Mouse (Mus musculus) cerebellum, postnatal 25 days (tissue): Measurements from ENCODE around the gene Arhgef18.

Experiments used
- DNase-seq, 2 experiments: peaks; one replicate each; pipeline ENCODE4 v3.0.0; 2021; ENCODE audit warnings: mixed read lengths in 2 of 2

Gene Arhgef18

GRCm38 (mm10) chr8:3392771-3393710 is at the start of gene Arhgef18:
Arhgef18 (plus strand) TSS chr8:3393006.
- peak; percentile 87 to 91 for DNase-seq

GRCm38 (mm10) chr8:3345337-3345736 is 47.5 kb upstream of the Arhgef18 start:
- DNase-seq = no peak

- no peak for DNase-seq
Measured at GRCm38 (mm10) chr8:3346691-3347413, 46.0 kb upstream of the Arhgef18 start.

- no peak for DNase-seq
Measured at GRCm38 (mm10) chr8:3348142-3348823, 44.5 kb upstream of the Arhgef18 start.

DNA sequence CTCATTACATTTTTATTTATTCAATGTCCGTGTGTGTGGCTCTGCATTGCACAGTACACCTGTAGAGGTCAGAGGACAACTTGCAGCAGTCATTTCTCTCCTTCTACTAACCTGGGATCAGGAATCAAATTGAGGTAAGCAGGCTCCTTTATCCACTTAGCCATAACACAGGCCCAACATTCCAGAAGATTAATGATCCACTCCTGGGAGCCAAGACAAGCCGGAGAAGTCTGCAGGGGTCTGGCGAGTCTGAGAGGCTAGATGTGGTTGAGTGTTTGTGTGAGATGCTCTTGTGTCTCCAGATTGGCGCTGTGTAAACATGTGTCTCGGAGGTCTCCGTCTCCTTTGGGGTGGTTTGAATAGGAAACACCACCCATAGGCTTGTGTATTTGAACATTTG is 42.1 kb upstream of the Arhgef18 start:
- DNase-seq = no peak

GRCm38 (mm10) chr8:3352715-3353114 is 40.1 kb upstream of the Arhgef18 start:
- DNase-seq = no peak

DNA sequence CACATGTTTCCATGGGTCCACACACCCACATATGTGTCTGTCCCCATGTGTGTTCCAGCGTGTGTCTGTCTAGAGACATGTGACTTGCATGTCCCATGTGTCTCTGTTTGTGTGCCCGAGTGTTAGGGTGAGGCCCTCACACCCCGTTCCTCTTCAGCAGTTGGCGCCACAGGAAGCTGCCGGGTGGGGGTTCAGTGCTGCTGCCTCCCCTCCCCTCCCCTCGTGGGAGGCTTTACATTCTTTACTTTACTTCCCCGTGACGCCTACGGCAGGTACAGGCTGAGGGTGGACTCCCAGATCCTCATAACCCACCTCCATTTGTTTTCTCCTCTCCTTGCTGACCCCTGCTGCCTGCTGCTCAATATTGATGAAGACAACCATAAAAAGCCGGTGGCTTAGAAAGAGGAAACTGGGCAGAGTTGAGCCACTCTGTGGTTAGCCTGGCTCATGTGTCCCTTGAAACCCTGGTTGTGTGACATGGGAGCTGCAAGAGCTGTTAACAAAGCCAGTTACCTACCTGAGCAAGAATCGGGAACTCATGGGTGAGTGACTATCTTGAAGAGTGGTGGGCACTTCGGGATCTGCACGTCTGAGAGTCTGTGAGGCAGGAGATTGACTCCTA is 39.5 kb upstream of the Arhgef18 start, which contains the start of gene A430078G23Rik:
A430078G23Rik (plus strand) TSS at position 227 of the 622 bp plus-strand sequence.
- DNase-seq = no peak

- DNase-seq = no peak
Measured at GRCm38 (mm10) chr8:3353811-3354442, 38.9 kb upstream of the Arhgef18 start.

DNA sequence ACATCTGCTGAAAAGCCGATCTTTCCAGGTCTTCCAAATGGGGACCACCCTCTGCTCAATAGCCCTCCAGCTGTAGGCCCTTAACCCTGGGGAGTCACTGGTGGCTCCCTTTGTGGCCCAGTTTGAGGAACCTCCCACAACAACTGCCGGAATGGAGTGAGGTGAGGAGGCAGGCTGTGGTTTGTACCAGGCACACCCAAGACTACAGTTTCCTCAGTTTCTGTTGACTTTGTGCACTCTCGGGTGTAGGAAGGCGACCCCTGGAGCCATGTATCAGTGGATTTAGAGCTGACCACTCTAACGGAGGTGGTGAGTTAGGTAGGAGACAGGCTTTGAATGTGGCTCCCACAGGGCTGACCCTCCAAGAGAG is 38.4 kb upstream of the Arhgef18 start:
- no peak for DNase-seq

DNA sequence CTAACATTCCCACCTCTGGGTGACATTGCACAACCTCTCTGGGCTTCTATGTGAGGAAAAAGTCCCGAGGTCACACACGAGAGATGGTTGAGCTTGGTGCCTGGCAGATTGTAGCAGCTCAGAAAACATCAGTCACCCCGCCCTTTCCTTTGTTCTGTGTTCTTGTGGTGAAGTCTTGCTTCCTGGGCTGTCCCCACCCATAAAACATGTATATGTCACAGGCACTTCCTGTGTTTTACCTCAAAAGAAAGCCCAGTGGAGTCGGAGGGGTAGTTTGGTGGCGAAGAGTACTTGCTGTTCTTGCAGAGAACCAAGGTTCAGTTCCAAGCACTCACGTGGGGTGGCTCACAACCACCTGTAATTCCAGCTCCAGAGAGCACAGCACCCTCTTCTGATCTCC is 37.2 kb upstream of the Arhgef18 start:
- DNase-seq = no peak

DNA sequence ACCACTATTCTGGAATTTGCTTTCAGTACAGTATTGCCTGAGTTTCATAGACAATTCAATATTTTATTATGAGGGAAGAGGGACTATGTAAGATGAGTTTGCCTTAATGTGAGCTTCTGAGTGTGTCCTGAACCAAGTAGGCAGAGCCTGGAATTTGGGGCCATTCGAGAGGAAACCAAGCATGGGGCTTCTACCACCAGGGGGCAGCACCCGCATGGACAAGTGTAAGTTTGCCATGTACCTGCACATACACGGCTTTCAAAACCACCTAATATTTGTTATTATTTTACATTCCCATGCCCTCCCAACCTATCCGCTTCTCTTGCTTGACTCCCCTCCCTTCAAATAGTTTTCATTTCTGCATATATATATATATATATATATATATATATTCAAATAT is 34.7 kb upstream of the Arhgef18 start:
- DNase-seq = peak; percentile 89 to 95

GRCm38 (mm10) chr8:3367086-3367485 is 25.7 kb upstream of the Arhgef18 start:
- no peak for DNase-seq

DNA sequence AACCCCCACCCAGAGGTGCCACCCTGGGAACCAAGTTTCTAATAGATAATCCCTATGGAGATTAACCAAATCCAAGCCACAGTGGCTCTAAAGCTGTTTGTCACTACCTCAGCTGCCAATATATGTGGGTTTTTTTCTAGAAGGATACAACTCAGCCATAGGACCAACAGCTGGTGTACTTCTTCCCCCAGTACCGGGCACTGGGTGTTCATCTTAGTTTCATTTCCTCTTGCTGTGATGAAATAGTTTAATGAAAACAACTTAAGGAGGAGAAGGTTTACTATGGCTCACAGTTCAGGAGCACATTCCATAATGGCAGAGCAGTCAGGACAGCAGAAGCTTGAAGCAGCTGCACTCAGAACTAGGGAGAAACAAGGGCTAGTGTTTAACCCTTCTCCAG is 24.7 kb upstream of the Arhgef18 start:
- DNase-seq = no peak

GRCm38 (mm10) chr8:3375748-3376147 is 17.1 kb upstream of the Arhgef18 start:
- no peak for DNase-seq

GRCm38 (mm10) chr8:3376641-3377274 is 16.0 kb upstream of the Arhgef18 start:
- no peak for DNase-seq

DNA sequence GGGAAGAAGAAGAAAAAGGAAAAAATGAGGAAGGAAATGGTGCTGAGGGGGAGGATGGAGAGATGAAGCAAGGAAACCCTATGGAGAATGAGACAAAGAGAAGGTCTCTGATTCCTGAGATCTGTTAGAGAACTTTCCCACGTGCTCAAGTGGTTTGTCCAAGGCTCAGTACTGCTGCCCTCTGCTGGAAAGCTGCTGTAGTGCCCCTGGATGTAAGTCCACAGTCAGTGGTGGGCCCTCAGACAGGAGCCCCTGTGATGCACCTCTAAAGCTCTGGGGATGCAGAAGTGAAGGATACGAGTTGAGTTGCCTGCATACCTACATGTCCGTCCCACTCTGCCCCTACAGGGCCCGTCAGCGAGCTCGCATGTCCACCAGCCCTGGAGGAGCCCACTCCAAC is 5.5 kb upstream of the Arhgef18 start:
- peak; percentile 58 to 76 for DNase-seq

DNA sequence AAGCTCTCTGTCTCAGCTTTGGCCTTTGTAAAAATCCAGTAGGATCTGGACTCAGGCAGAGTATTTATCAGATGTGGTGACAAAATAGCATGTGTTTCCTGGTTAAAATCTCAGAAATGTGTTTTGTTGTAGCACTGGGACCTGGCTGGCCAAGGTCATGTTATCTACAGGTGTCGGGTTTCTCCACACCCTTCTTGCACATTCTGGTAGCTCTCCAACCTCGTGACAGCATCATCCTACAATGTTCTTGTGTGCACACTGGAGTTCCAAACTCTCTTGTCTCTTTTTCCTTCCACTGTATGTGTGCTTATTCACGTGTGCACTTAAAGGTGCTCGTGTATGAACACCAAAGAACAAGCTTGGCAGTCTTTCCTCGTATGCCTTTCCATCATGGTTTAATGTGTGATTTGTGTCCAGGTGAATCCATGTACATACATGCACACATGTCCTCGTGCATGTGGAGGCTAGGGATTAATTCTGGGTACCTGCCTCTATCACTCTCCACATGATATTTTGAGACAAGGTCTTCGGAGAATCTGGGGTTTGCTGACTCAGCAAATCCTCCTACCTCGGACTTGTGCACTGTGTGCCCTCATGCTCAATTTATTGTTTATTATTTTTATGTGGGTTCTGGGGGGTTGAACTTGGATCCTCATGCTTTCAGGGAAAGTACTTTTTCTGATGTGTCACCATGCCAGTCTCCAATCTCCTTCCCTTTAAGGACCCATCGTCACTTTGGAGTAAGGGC is 4.0 kb upstream of the Arhgef18 start:
- no peak for DNase-seq

- no peak for DNase-seq
Measured at GRCm38 (mm10) chr8:3389506-3389905, 3.3 kb upstream of the Arhgef18 start.

DNA sequence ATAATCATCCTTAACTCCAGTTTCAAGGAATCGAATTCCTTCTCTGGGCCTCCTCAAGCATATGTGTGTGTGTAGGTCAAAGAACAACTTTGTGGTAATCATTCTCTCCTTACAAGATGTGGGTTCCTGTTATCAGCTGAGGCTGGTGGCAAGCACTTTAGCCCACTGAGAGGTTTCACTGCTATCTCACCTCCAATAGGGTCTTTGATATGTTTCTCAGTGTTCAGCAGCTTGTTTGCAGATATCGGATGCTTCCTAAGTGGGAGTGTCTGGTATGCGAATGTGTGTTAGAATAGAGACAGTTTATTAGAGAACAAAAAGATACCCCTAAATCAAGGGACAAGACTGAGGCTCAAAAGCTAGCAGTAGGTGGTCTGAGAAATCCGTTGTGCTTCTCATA is 513 bp upstream of the Arhgef18 start:
- no peak for DNase-seq

DNA sequence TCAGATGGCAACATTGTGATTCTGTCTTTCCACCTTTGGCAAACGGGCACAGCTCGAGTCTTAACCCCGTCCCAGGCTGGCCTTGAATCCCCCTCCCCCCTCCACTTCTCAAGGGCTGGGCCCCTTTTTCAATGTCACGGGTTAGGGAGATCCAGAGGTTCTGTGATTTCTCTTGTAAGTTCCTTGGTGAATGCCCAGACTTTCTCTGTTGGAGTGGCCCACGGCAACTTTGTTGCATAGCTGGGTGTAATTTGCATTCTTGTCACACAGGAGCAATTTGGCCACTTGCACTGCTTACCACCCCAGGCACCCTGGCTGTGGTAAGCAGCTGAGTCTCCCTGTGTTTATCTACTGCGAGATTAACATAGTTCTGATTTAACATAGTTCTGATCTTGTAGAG is 1.8 kb downstream of the Arhgef18 start:
- DNase-seq = no peak

GRCm38 (mm10) chr8:3395246-3395645 is 2.4 kb downstream of the Arhgef18 start:
- no peak for DNase-seq
